Mouse (Mus musculus) intestine, embryonic 14.5 days (tissue): Measurements from ENCODE around the gene Tcn2. TPM values are rescaled to one million over a fixed set of nuclear protein-coding genes. Genes with fewer than 3 reads are reported as not detected.

Source experiments
- ATAC-seq: fragments of 200-750 bp; cut with Nextera tagmentation; replicated peaks from 2 replicates; pipeline ENCODE4 v1.8.0; 2017; ENCODE audit warnings: low read depth, moderate number of reproducible peaks, moderate TSS enrichment, moderate library complexity; ENCODE audit not compliant: low FRiP score, low TSS enrichment
- DNase-seq: peaks from one replicate; pipeline ENCODE4 v3.0.0-alpha.2; 2018; ENCODE audit warnings: low spot score
- H3K27ac ChIP-seq: fragments of 300-500 bp; sonication (generic); 2 replicates; pipeline ENCODE4 v1.5.1; 2014; ENCODE audit warnings: low read depth, mild to moderate bottlenecking, control low read depth
- H3K27me3 ChIP-seq: fragments of 300-500 bp; sonication (generic); replicated peaks from 2 replicates; pipeline ENCODE4 v1.6.1; 2014; ENCODE audit warnings: low read length, control low read depth; ENCODE audit not compliant: control insufficient read depth, insufficient read depth
- H3K36me3 ChIP-seq: fragments of 300-500 bp; sonication (generic); 2 replicates; pipeline ENCODE4 v1.6.1; 2014; ENCODE audit warnings: low read length, control low read depth; ENCODE audit not compliant: control insufficient read depth, insufficient read depth
- H3K4me1 ChIP-seq: fragments of 300-500 bp; sonication (generic); replicated peaks from 2 replicates; pipeline ENCODE4 v1.6.1; 2014; ENCODE audit warnings: low read length, control low read depth, mixed read lengths; ENCODE audit not compliant: control insufficient read depth, insufficient read depth
- H3K4me2 ChIP-seq: fragments of 300-500 bp; sonication (generic); 2 replicates; pipeline ENCODE4 v1.6.1; 2014; ENCODE audit warnings: low read length
- H3K4me3 ChIP-seq: fragments of 300-500 bp; sonication (generic); 2 replicates; pipeline ENCODE4 v1.5.1; 2014; ENCODE audit warnings: low read depth, low read length, control low read depth, mixed read lengths
- H3K9ac ChIP-seq: fragments of 300-500 bp; sonication (generic); 2 replicates; pipeline ENCODE4 v1.6.1; 2014; ENCODE audit warnings: mild to moderate bottlenecking, low read length
- H3K9me3 ChIP-seq: fragments of 300-500 bp; sonication (generic); 2 replicates; pipeline ENCODE4 v1.6.1; 2016; ENCODE audit warnings: low read length, control low read depth; ENCODE audit not compliant: control insufficient read depth
- WGBS: fragments of 180-500 bp; shearing (Covaris S2); extraction: QIAGEN DNeasy Blood & Tissue Kit; methylation state at CpG from one replicate; pipeline ENCODE4 v1.1.7; 2014; 5-methylcytosine and 5-hydroxymethylcytosine counted together
- polyA plus RNA-seq: library from polyadenylated mRNA; unstranded; fragments of >200 nt; fragmentation: Nextera tagmentation; extraction: Ambion mirVana; gene quantifications from 2 replicates; pipeline ENCODE4 v1.2.1, GENCODE M21; 2014

The Tcn2 gene
- polyA plus RNA-seq, 1 experiment from 2014 or later: 37.9 TPM

- Histone ChIP-seq H3K27ac (no peak overlapping the region), H3K4me3 (no peak overlapping the region), H3K9ac (no peak overlapping the region), H3K36me3 (peaks cover 12% of the 10 kb centered on the region; the same call in 1 of the 2 replicates), H3K4me2 (no peak overlapping the region), H3K4me1 (no peaks in the 10 kb centered on the region), H3K27me3 (no peaks in the 10 kb centered on the region), H3K9me3 (no peaks in the 10 kb centered on the region)
- DNase-seq (no peak), ATAC-seq (no peak)
- 65% methylated on average over 6 of the region's 6 CpGs for WGBS
These were observed 31.7 kb downstream of the Tcn2 start for GRCm38 (mm10) chr11:3900296-3900695.

GRCm38 (mm10) chr11:3895933-3896332 is 36.0 kb downstream of the Tcn2 start:
- no peaks in the 10 kb centered on the region for H3K4me1 ChIP-seq
- DNase-seq (no peak), ATAC-seq (no peak)
- H3K27ac ChIP-seq: no peak overlapping the region
- H3K4me3 ChIP-seq: no peak overlapping the region
- peaks cover 12% of the 10 kb centered on the region; the same call in 1 of the 2 replicates for H3K36me3 ChIP-seq
- H3K9ac ChIP-seq: no peak overlapping the region
- no peaks in the 10 kb centered on the region for H3K27me3 ChIP-seq
- no peak overlapping the region for H3K4me2 ChIP-seq
- no peaks in the 10 kb centered on the region for H3K9me3 ChIP-seq
- 81% methylated on average over 1 of the region's 1 CpGs for WGBS

GRCm38 (mm10) chr11:3895458-3895857 is 36.5 kb downstream of the Tcn2 start:
- H3K9me3 ChIP-seq: no peaks in the 10 kb centered on the region
- H3K4me2 ChIP-seq: peak overlapping the region; percentile 75
- H3K27ac ChIP-seq: peak overlapping the region; percentile 85
- H3K36me3 ChIP-seq: peaks cover 12% of the 10 kb centered on the region; the same call in 1 of the 2 replicates
- 1% methylated on average over 10 of the region's 10 CpGs for WGBS
- H3K27me3 ChIP-seq: no peaks in the 10 kb centered on the region
- ATAC-seq (peak; percentile 69), DNase-seq (no peak)
- H3K4me1 ChIP-seq: no peaks in the 10 kb centered on the region
- H3K9ac ChIP-seq: peak overlapping the region; percentile 53
- H3K4me3 ChIP-seq: peak overlapping the region; percentile 36

- Histone ChIP-seq H3K27me3 (no peaks in the 10 kb centered on the region), H3K4me1 (no peaks in the 10 kb centered on the region), H3K9ac (peak within 1 kb of the TSS; percentile 53), H3K9me3 (no peaks in the 10 kb centered on the region), H3K4me2 (peak within 1 kb of the TSS; percentile 75), H3K36me3 (peaks cover 12% of the 10 kb centered on the region; the same call in 1 of the 2 replicates), H3K27ac (peak within 1 kb of the TSS; percentile 85), H3K4me3 (peak within 1 kb of the TSS; percentile 36)
- ATAC-seq (peak; percentile 94), DNase-seq (peak; percentile 98)
- WGBS: 4% methylated on average over 46 of the region's 46 CpGs
These were observed 37.3 kb downstream of the Tcn2 start, which contains the start of the genes 4921536K21Rik and Dusp18 for GRCm38 (mm10) chr11:3894406-3895281. 4921536K21Rik (minus strand) TSS chr11:3895098. Dusp18 (plus strand) TSS chr11:3895240.

- Histone ChIP-seq H3K36me3 (peaks cover 12% of the 10 kb centered on the region; the same call in 1 of the 2 replicates), H3K27me3 (no peaks in the 10 kb centered on the region), H3K4me3 (no peak overlapping the region), H3K4me2 (peak overlapping the region; percentile 75; the same call in 1 of the 2 replicates), H3K4me1 (no peaks in the 10 kb centered on the region), H3K27ac (no peak overlapping the region), H3K9me3 (no peaks in the 10 kb centered on the region), H3K9ac (no peak overlapping the region)
- 82% methylated on average over 6 of the region's 6 CpGs for WGBS
- DNase-seq (no peak), ATAC-seq (no peak)
These were observed 38.0 kb downstream of the Tcn2 start for GRCm38 (mm10) chr11:3893970-3894369.

DNA sequence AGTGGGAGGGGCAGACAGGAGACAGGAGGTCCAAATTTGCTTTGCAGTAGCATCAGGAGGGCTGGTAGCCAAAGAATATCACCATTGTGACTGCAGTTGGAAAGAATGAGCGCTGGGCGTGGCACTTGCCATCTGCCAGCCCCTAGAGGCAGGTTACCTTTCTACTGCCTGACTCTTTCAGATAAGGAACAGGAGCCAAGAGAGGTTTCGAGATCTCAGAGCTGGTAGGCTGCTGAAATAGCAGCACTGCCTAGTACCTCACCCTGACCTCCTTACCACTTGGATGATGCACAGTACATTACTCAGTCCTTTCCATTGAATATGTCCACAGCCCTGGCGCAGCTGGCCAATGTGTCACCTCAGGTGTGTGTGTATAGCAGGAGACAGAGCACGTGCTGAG is 44.6 kb downstream of the Tcn2 start:
- H3K9ac ChIP-seq: no peak overlapping the region
- H3K27ac ChIP-seq: no peak overlapping the region
- no peaks in the 10 kb centered on the region for H3K9me3 ChIP-seq
- DNase-seq: no peak
- WGBS: 70% methylated on average over 5 of the region's 5 CpGs
- no peak overlapping the region for H3K4me2 ChIP-seq
- no peaks in the 10 kb centered on the region; the same call in 1 of the 2 replicates for H3K4me1 ChIP-seq
- no peaks in the 10 kb centered on the region for H3K36me3 ChIP-seq
- no peak overlapping the region for H3K4me3 ChIP-seq
- no peaks in the 10 kb centered on the region for H3K27me3 ChIP-seq
- no peak for ATAC-seq

DNA sequence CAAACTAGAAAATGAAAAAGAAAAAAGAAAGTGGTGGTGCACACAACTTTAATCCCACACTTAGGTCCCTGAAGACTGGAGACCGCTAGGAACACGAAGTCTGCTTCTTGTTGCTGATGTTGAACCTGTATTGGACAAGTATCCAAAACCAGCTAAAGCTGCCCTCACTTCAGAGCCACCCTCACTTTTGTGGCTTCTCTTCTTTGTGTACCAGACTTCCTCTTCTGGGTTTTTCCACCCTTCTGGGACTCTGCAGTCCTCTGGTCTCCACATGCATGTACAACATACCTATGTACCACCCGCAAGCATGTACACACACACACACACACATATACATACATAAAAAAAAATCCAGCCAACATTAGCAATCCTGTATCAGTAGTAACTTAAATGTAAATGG is 48.2 kb downstream of the Tcn2 start:
- H3K4me1 ChIP-seq: no peaks in the 10 kb centered on the region; the same call in 1 of the 2 replicates
- WGBS: 88% methylated on average over 3 of the region's 3 CpGs
- H3K4me3 ChIP-seq: no peak overlapping the region
- ATAC-seq (no peak), DNase-seq (no peak)
- H3K36me3 ChIP-seq: no peaks in the 10 kb centered on the region
- H3K9me3 ChIP-seq: no peaks in the 10 kb centered on the region
- H3K4me2 ChIP-seq: no peak overlapping the region
- no peak overlapping the region for H3K27ac ChIP-seq
- no peak overlapping the region for H3K9ac ChIP-seq
- no peaks in the 10 kb centered on the region for H3K27me3 ChIP-seq

DNA sequence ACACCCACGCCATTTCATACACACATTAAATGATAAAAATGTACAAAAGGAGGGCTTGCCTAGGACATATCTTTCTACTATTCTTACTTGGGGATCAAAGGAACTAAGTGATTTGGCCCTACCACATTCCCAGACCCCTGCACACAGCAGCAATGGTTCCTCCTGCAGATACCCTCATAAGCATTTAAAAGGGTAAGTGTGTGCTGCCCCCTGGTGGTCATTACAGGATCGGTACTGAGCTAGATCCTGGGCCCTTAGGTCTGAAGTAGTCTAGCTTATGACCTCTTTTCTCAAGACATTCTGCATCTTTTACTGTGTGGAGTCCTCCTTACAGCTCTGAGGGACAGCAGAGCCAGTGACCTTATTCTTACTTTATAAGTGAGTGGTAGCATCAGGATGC is 52.1 kb downstream of the Tcn2 start:
- Histone ChIP-seq H3K4me1 (no peaks in the 10 kb centered on the region; the same call in 1 of the 2 replicates), H3K4me2 (no peak overlapping the region), H3K4me3 (no peak overlapping the region), H3K27me3 (no peaks in the 10 kb centered on the region), H3K27ac (no peak overlapping the region), H3K9me3 (no peaks in the 10 kb centered on the region), H3K36me3 (no peaks in the 10 kb centered on the region), H3K9ac (no peak overlapping the region)
- 30% methylated on average over 2 of the region's 2 CpGs for WGBS
- DNase-seq (peak; percentile 84), ATAC-seq (no peak; the same call in 1 of the 2 replicates)
